14 mouse cellular contexts compared by ENCODE assay signal in the genomic region with DNA sequence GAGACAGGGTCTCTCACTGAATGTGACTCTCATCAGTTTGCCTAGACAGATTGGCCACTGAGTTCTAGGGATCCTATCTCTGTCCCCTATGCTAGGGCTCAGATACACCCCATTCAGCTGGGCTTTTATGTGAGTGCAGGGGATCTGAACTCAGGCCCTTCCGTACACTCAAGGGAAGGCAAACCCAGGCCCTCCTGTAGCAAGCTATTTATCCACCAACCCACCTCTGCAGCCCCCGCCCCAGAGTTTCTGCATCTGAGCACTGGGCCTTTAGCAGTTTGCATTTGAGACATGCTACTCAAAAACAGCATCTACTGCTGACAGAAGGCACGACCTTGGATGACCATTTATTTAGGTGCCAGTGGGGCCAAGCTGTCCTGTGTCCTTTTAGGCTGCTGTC.
DNase-seq lines count a peak whose midpoint lies in the region; ATAC-seq and TF ChIP-seq lines count a peak whose summit lies in the region.
"Had no signal": no experiment of that assay in that cellular context is flagged by ENCODE, and none has a peak within 500 bp of the region (broad histone marks: within the 10 kb centered on the region; RNA-seq: fewer than 3 reads in every experiment).

No protein-coding gene starts in this region.

- 59% methylated on average over 3 of the region's 3 CpGs for WGBS in heart, embryonic 13.5 days
- WGBS in midbrain, embryonic 12.5 days = 79% methylated on average over 3 of the region's 3 CpGs
- WGBS in midbrain, embryonic 11.5 days = 68% methylated on average over 3 of the region's 3 CpGs
- 77% methylated on average over 3 of the region's 3 CpGs for WGBS in hindbrain, embryonic 16.5 days
- 60% methylated on average over 3 of the region's 3 CpGs for WGBS in stomach, embryonic 15.5 days

- TF ChIP-seq CTCF in left cerebral cortex, adult 2 months (IDR thresholded peaks at IDR 0.05) = no peak

- H3K4me1 ChIP-seq in heart, embryonic 13.5 days = peaks cover 17% of the 10 kb centered on the region; the same call in 1 of the 2 replicates
- peaks cover 11% of the 10 kb centered on the region for H3K4me1 ChIP-seq in midbrain, embryonic 12.5 days
- H3K4me1 ChIP-seq in midbrain, embryonic 11.5 days (ENCODE audit: control insufficient read depth, insufficient read depth, low read length) = no peaks in the 10 kb centered on the region
- H3K4me1 ChIP-seq in hindbrain, embryonic 16.5 days (ENCODE audit: control insufficient read depth, insufficient read depth, low read depth, low read length) = peaks cover 8% of the 10 kb centered on the region; the same call in 1 of the 2 replicates
- H3K4me1 ChIP-seq in stomach, embryonic 15.5 days = peaks cover 8% of the 10 kb centered on the region; the same call in 1 of the 2 replicates
- H3K4me1 ChIP-seq: liver, embryonic 15.5 days had no signal

- no peaks in the 10 kb centered on the region for H3K36me3 ChIP-seq in heart, embryonic 13.5 days
- H3K36me3 ChIP-seq in midbrain, embryonic 12.5 days = no peaks in the 10 kb centered on the region
- H3K36me3 ChIP-seq in midbrain, embryonic 11.5 days (ENCODE audit: control insufficient read depth, insufficient read depth, low read length) = no peaks in the 10 kb centered on the region
- no peaks in the 10 kb centered on the region for H3K36me3 ChIP-seq in hindbrain, embryonic 16.5 days (ENCODE audit: control insufficient read depth, insufficient read depth, low read length)
- no peaks in the 10 kb centered on the region for H3K36me3 ChIP-seq in stomach, embryonic 15.5 days
- H3K36me3 ChIP-seq: liver, embryonic 15.5 days had no signal

- H3K27ac ChIP-seq in heart, embryonic 13.5 days (replicated peaks) = peak overlapping the region; percentile 25; the same call in 1 of the 2 replicates
- H3K27ac ChIP-seq in midbrain, embryonic 12.5 days (replicated peaks) = no peak overlapping the region
- no peak overlapping the region for H3K27ac ChIP-seq in midbrain, embryonic 11.5 days (ENCODE audit: low read depth, low read length)
- no peak overlapping the region for H3K27ac ChIP-seq in hindbrain, embryonic 16.5 days (ENCODE audit: low read depth, low read length)
- no peak overlapping the region for H3K27ac ChIP-seq in stomach, embryonic 15.5 days
- H3K27ac ChIP-seq in left cerebral cortex, adult 2 months = no peak overlapping the region
- H3K27ac ChIP-seq: liver, embryonic 15.5 days had no signal

- no peak for ATAC-seq in heart, embryonic 13.5 days (ENCODE audit: extremely low read depth, insufficient number of reproducible peaks, low FRiP score, low TSS enrichment)
- no peak for ATAC-seq in midbrain, embryonic 12.5 days (ENCODE audit: low FRiP score, low read depth)
- no peak for ATAC-seq in midbrain, embryonic 11.5 days (ENCODE audit: low FRiP score)
- no peak for ATAC-seq in hindbrain, embryonic 16.5 days
- ATAC-seq in stomach, embryonic 15.5 days (ENCODE audit: insufficient read depth, low FRiP score, low read depth) = no peak

- DNase-seq in heart, postnatal 14 days = no peak
- DNase-seq in midbrain, embryonic 11.5 days (ENCODE audit: low spot score, missing footprints) = no peak
- no peak for DNase-seq in embryo, embryonic 10 days (ENCODE audit: low spot score)
- DNase-seq in left cerebral cortex, adult 2 months (ENCODE audit: extremely low spot score in 1 of 2, low spot score in 2 of 2) = no peak
- DNase-seq: B cell, adult 2 months; cerebellum, adult 11-12 months; layer of hippocampus, adult 9-11 months; retina, postnatal 1 day had no signal

- intact Hi-C loops in heart, postnatal 14 days (cut with DNase I) = no loop called here
- intact Hi-C loops in left cerebral cortex, adult 2 months (cut with DNase I) = no loop called here

- no peak overlapping the region for H3K4me3 ChIP-seq in heart, embryonic 13.5 days
- no peak overlapping the region for H3K4me3 ChIP-seq in midbrain, embryonic 12.5 days
- no peak overlapping the region for H3K4me3 ChIP-seq in midbrain, embryonic 11.5 days (ENCODE audit: low read depth, low read length)
- no peak overlapping the region for H3K4me3 ChIP-seq in hindbrain, embryonic 16.5 days (ENCODE audit: low read length)
- H3K4me3 ChIP-seq in stomach, embryonic 15.5 days (replicated peaks) = no peak overlapping the region
- H3K4me3 ChIP-seq in left cerebral cortex, adult 2 months = no peak overlapping the region
- H3K4me3 ChIP-seq: erythroblast, embryonic 14.5 days; liver, embryonic 15.5 days had no signal

- H3K9ac ChIP-seq in heart, embryonic 13.5 days = no peak overlapping the region
- no peak overlapping the region for H3K9ac ChIP-seq in midbrain, embryonic 12.5 days (replicated peaks)
- no peak overlapping the region for H3K9ac ChIP-seq in midbrain, embryonic 11.5 days (ENCODE audit: low read length)
- H3K9ac ChIP-seq in hindbrain, embryonic 16.5 days (ENCODE audit: low read depth, low read length) = no peak overlapping the region
- H3K9ac ChIP-seq in stomach, embryonic 15.5 days = no peak overlapping the region
- H3K9ac ChIP-seq: liver, embryonic 15.5 days had no signal

- peaks cover 42% of the 10 kb centered on the region for H3K27me3 ChIP-seq in heart, embryonic 13.5 days (replicated peaks)
- H3K27me3 ChIP-seq in midbrain, embryonic 12.5 days = no peaks in the 10 kb centered on the region; the same call in 1 of the 2 replicates
- H3K27me3 ChIP-seq in midbrain, embryonic 11.5 days (ENCODE audit: control insufficient read depth, insufficient read depth, low read length) = no peaks in the 10 kb centered on the region
- no peaks in the 10 kb centered on the region for H3K27me3 ChIP-seq in hindbrain, embryonic 16.5 days (replicated peaks; ENCODE audit: control insufficient read depth, insufficient read depth, low read length)
- no peaks in the 10 kb centered on the region for H3K27me3 ChIP-seq in stomach, embryonic 15.5 days (replicated peaks)

- peaks cover 4% of the 10 kb centered on the region; the same call in 1 of the 2 replicates for H3K9me3 ChIP-seq in heart, embryonic 13.5 days
- 0 out of 2 replicates have a peak, but pooled peaks cover 4% of the 10 kb centered on the region for H3K9me3 ChIP-seq in midbrain, embryonic 12.5 days
- no peaks in the 10 kb centered on the region for H3K9me3 ChIP-seq in midbrain, embryonic 11.5 days (ENCODE audit: control insufficient read depth, low read length)
- H3K9me3 ChIP-seq in hindbrain, embryonic 16.5 days (ENCODE audit: control insufficient read depth, low read length) = peaks cover 3% of the 10 kb centered on the region
- no peaks in the 10 kb centered on the region for H3K9me3 ChIP-seq in stomach, embryonic 15.5 days
- H3K9me3 ChIP-seq: liver, embryonic 15.5 days had no signal

- H3K4me2 ChIP-seq in heart, embryonic 13.5 days = peak overlapping the region; percentile 52
- peak overlapping the region; percentile 39 for H3K4me2 ChIP-seq in midbrain, embryonic 12.5 days (replicated peaks)
- no peak overlapping the region for H3K4me2 ChIP-seq in midbrain, embryonic 11.5 days
- H3K4me2 ChIP-seq in hindbrain, embryonic 16.5 days (ENCODE audit: low read length) = peak overlapping the region; percentile 44
- H3K4me2 ChIP-seq in stomach, embryonic 15.5 days = peak overlapping the region; percentile 45
- H3K4me2 ChIP-seq: liver, embryonic 15.5 days had no signal
